Mouse (Mus musculus) ovary, postnatal 36 days (tissue): Measurements from ENCODE around the gene Epha2.

Experiments used
- DNase-seq: peaks from one replicate; pipeline ENCODE4 v3.0.0; 2022; ENCODE audit warnings: low spot score, mixed read lengths

Epha2 gene

DNA sequence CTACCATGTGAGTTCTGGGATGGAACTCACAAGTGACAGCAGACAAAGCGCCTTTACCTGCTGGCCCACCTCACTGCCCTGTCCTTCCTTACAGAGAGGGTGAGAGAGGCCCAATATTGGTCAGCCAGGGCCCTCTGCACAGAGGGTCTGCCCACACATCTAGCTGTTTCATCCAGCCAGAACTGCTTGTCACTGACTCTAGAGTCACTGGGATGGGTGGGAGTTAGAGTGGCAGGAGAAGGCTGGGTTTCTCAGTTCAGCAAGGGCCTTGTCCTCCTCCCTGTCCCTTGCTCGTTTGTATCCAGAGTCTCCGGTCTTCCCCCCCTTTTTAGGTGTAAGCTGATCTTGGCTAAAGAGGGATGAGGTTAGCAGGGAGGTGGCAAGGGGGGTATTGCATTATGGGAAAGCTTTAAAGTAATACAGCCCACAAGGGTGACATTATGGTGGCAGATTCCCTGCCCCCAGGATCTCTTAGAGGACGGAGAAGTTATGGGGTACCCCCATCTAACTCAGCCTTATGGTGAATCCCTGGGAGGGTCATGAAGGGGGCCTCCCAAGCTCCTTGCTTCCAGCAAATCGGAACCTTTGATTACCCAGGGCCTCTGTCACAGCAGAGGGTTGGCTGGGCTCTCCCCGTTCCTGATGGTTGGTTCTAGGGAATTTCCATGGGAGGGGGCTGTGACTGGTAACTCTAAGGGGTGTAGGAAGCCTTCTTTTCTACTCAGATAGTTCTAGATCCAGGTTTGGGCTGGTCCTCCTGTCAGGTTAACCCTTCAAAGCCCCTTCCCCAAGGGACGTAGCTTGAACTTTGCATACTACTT lies 2.6 kb downstream of the Epha2 start:
- no peak for DNase-seq

GRCm38 (mm10) chr4:141304223-141304611 lies 3.2 kb downstream of the Epha2 start:
- DNase-seq, result no peak

- no peak for DNase-seq
Observed at GRCm38 (mm10) chr4:141306057-141306456, 5.0 kb downstream of the Epha2 start.

GRCm38 (mm10) chr4:141308381-141308780 lies 7.3 kb downstream of the Epha2 start:
- DNase-seq, result no peak

GRCm38 (mm10) chr4:141308857-141309772 lies 8.1 kb downstream of the Epha2 start:
- no peak for DNase-seq

DNA sequence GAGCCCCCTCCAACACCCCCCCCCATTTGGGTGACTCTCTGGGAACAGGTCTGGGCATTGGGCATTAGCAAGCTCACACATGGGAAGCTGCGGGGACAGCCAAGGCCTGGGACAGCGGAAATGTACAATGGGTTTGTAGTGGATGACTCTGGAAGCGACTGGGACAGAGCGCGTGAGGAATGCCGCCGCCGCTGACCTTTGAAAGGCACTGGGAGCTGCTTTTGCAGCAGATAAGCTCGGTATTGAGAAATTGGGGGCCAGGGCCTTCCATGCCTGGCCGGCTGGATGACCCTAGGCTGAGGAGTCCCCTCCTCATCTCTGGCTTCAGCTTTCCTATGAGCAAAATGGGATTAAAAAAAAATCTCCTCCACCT lies 8.7 kb downstream of the Epha2 start:
- no peak for DNase-seq

GRCm38 (mm10) chr4:141310191-141310606 lies 9.2 kb downstream of the Epha2 start:
- DNase-seq, result no peak

DNA sequence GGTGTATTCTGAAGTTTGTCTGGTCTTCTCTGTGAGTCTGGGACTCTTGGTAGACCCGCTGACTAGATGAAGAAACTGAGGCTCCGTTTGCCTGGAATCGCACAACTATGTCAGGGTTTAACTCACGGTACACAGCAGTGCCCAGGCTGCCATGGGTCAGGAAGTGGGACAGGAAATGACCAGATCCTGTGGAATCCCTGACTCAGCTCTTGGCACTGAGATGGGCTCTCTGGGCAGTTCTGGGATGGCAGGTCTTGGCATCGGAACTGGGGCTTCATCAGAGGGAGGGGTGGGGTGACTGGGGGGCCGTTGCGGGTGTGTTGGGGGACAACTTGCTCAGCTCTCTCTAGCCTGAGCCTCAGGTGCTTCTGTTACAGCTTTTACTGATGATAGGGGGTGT lies 10.0 kb downstream of the Epha2 start:
- DNase-seq, result no peak

GRCm38 (mm10) chr4:141311506-141311905 lies 10.5 kb downstream of the Epha2 start:
- DNase-seq, result no peak

- DNase-seq, result no peak
Observed at GRCm38 (mm10) chr4:141311908-141312307, 10.9 kb downstream of the Epha2 start.

GRCm38 (mm10) chr4:141312513-141313131 lies 11.6 kb downstream of the Epha2 start:
- DNase-seq, result no peak

- no peak for DNase-seq
Observed at GRCm38 (mm10) chr4:141313481-141313880, 12.4 kb downstream of the Epha2 start.

- DNase-seq, result no peak
Observed at GRCm38 (mm10) chr4:141313924-141314323, 12.9 kb downstream of the Epha2 start.

DNA sequence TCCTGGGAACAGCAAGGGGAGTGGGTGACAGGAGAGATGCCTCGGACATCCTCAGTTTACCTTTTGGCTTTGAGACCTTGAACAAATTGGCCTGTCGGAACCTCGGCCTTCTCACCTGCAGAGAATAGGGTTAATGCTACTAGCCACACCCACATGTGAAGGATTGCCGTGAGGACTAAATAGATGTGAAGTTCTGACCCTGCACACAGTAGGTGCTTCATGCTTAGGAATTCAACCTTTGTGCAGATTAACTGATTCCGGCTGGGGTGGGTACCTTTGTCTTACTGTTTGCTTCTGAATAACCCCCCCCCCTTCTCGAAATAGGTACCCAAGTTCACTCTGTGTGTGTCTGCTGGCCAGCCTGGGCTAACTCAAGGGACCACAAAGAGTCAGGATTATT lies 13.7 kb downstream of the Epha2 start:
- no peak for DNase-seq

GRCm38 (mm10) chr4:141316023-141316422 lies 15.0 kb downstream of the Epha2 start:
- DNase-seq, result no peak

- DNase-seq, result no peak
Observed at GRCm38 (mm10) chr4:141316498-141317180, 15.6 kb downstream of the Epha2 start.

DNA sequence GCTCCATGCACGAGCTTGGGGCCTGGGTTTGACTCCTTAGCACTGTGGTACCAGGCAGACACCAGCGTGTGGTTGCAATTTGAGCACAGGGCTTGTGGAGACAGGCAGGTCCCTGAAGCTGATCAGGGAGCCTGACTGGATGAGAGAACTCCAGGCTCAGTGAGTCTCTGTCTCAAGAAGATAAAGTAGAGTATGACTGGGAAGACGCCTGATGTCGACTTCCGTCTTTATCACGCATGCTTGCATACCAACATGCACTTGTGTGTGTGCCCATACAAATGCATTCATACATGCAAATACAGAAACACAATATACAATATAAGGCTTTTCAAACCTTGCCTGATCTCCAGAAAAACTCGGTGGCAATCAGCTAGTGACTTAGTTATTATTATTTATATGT lies 16.9 kb downstream of the Epha2 start:
- DNase-seq, result no peak

GRCm38 (mm10) chr4:141322526-141322925 lies 21.5 kb downstream of the Epha2 start:
- no peak for DNase-seq

- peak; percentile 40 for DNase-seq
Observed at GRCm38 (mm10) chr4:141324771-141325191, 23.7 kb downstream of the Epha2 start.

DNA sequence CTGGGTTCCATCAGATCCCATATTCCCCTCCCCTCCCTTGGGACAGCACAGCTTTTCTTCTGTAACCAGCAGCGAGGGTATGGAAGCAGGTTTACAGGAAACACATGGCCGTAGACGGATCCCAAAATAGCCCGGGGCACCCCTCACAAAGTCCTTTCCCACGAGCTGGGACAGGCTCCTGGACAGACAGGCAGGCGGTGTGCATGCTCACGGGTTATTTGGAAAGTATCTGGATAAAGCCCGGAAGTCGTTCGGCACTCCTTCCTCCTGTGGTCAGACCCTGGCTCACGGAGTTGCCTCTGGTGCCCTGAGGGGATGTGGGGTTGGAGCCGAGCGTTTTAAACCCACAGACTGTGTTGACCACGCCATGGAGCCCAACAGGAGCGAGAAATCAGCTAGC lies 24.6 kb downstream of the Epha2 start:
- DNase-seq, result no peak

DNA sequence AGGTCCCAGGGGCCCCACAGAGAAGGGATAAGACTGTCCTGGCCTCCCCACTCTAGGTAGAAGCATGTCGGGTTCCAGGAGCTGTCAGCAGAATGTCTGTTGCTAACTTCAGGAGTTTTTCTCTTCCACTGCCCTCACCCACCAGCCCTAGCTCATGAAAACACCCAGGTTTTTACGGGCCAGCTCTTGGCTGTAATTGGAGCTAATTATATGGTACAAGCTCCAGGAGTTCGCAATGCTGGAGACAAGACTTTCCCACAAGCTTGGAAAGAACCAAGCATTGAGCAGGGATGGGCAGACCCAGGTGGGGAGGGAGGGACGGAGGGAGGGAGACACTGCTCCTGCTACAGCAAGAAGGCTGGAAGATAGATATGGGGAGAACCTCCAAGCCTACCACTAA lies 26.0 kb downstream of the Epha2 start:
- no peak for DNase-seq

GRCm38 (mm10) chr4:141328742-141329141 lies 27.7 kb downstream of the Epha2 start:
- DNase-seq, result no peak
